Mouse (Mus musculus): Measurements from ENCODE around the gene Chchd1.

Chchd1 gene

DNA sequence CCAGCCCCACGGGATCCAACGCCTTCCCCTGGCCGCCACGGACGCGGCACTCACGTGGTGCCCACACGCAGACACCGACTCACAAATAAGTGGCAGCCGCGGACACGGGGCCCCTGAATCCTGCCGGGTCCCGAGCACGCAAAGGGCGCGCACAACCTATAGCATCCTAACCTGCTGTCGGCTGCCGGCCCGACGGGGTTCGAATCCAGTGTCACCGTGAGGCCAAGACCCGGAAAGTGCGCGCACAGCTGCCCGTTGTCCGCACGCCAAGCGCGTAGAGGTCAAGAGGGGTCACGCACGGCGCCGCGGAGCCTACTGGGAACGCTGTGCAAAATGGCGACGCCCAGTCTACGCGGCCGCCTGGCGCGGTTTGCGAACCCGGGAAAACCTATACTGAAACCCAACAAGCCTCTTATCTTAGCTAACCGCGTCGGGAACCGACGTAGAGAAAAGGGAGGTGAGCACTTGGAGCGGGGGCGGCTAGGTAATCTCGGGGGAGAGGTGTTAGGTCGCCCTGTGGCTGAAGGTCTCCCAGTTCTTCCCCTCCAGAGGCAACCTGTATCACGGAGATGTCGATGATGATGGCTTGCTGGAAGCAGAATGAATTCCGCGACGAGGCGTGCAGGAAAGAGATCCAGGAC is at the start of gene Chchd1:
Gene Chchd1, plus strand, starts transcription at position 266 of the 641 bp plus-strand sequence.
- DNase-seq (ENCODE audit: low spot score) = peak; percentile 90

DNA sequence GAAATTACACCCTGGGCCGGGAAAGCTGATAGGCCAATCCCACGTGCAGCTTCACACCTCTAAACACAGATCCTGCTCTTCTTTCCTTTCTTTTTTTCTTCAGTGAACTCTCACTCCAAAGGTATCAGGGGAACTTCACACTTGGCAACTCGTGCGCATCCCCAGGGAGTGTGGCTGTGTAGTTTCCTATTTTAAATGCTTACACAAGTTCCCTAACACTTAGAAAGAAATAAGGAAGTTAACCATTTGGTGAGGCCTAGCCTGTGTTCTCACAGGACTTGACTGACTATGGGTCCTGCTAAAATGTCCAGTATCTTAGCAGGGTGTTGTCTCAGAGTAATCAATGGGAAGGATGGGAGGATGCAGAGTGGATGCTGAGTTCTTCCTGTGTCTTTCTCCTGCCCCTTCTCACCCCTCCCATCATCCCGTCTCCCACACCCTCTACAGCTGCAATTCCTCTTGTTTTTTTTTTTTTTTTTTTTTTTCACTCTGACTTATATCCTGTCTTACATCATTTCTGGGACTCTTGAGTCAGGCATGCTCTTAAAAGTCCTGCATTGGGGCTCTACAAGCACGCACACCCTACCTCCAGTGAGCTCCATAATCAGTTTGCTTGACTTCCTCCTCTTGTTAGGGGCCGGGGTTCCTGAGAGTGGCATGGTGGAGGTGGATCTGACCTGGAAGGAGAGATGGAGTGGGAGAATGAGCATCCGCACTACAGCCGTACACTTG is 48.0 kb upstream of the Chchd1 start:
- no peak for DNase-seq (ENCODE audit: low spot score)

DNA sequence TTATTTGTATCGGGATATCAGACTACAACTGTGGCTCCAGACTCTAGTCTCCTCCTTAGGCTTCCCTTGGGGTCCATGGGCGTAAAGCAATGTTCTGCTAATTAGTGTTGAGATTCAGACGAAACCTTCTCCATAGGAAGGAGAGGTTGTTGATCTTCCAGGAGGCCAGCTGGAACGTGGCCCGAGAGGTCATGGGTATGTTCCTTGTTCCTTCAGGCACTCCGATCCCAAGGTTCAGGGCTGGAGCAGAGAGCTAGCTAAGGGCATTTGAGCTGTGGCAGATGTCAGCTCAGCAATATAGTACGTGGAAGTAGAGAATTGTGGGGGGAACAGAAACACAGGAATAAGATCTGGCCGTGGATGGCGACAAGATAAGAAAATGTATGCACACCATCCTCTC is 47.1 kb upstream of the Chchd1 start:
- no peak for DNase-seq (ENCODE audit: low spot score)

DNA sequence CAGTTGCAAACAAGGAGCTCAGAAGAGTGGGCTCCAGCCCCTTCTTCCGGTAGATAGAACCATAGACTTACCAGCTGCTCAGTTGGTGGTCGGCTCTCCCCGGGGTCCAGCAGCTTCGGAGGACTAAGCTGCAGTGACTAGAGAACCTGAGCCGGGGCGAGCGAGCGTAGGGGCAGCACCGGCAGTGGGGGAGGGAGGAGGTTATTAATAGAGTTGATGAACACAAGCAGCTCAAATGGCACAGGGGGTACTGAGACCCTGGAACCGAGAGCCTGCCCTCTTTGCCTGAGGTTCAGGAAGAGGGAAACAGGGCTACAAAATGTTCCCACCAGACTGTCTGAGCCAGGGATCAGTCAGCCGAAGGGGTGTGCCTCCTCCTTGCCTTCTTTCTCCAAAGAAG is 46.4 kb upstream of the Chchd1 start, which contains the start of gene Myoz1:
Gene Myoz1, minus strand, starts transcription at position 180 of the 400 bp plus-strand sequence.
- no peak for DNase-seq (ENCODE audit: low spot score)

DNA sequence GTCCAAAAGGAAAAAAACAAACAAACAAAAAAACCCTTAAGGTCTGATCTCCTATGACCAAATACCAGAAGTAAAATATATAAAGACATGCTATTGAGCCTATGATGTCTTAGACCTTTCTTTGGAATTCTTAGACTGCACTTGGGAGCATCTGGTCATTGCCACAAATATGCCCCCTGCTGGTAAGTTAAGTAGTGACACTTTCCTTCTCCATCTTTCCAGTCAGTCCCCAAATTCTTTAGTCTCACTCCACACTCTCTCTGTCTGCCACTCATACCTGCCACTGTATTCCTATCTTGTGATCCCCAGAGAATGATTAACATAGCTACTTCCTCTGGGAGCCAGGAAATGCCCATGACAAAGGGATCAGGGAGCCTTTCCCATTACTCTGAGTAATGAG is 44.5 kb upstream of the Chchd1 start:
- DNase-seq (ENCODE audit: low spot score) = peak; percentile 70

DNA sequence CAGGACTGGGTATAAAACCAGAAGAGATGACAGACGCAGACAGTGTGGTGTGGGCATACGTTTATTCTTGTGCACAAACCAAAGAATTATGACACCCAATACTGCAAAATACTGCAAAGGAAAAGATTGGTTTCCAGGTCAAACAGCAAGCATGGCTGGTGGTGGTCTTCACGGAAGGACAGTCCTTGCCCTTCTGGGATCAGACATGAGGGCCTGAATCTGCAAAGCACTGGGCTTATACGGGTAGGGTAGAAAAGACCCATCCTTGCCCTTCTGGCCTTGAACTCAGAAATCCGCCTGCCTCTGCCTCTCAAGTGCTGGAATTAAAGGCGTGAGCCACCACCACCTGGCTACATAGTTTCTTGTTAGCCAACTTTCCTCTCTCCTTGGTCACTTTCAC is 43.9 kb upstream of the Chchd1 start:
- DNase-seq (ENCODE audit: low spot score) = no peak

DNA sequence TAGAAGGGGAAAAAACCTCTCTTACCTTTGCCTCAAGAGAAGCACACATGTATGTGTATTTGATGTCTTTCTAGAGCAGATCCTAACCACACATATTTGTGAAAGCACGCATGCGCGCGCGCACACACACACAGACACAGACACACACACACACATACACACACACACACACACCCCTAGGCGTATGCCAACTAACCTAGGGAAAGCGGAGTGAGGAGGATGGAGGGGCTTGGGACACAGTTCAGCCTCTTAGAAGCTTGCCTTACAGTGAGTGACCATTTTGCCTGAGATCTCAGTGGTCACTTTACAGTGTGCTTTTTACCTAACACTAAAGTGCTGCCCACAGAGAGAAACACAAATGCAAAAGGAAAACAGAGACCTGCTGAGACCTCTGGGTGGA is 43.1 kb upstream of the Chchd1 start:
- no peak for DNase-seq (ENCODE audit: low spot score)

DNA sequence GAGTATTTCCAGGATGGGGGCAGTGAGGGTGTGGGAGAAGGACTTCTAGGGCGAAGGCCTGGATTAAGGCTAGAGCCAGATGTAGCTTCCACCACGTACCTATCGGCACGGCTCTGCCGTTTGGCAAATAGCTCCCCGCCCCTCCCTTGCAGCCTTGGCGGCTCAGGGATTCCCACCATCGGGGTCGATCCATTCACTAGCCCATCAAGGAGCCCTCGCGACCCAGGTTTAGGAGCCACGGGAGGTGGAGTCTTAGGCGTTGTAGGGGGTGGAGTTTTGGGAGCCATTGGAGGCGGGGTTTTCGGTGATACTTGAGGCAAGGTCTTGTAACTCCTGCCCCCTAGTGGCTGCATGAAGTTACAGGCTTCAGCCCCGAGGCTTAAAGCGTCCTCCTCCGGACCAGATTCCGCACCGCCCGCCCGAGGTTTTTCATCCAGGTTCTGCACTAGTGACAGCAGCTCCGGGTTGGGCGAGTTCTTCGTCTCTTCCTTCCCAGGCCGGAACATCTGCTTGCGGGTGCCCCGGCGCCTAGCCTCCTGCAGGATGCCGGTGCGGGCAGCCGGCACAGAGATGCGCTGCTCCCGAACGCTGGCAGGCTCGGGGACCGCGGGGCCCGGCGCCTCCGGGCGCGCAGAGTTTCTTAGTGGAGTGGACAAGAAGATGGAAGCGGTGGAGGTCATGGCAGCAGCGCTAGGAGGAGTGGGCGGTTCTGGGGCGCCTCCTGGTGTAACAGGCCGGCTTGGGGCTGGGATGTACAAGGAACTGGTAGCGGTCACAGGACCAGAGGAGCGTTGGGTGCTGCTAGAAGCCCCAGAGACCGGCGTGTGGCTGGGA is 41.8 kb upstream of the Chchd1 start:
- peak; percentile 96 for DNase-seq (ENCODE audit: low spot score)

DNA sequence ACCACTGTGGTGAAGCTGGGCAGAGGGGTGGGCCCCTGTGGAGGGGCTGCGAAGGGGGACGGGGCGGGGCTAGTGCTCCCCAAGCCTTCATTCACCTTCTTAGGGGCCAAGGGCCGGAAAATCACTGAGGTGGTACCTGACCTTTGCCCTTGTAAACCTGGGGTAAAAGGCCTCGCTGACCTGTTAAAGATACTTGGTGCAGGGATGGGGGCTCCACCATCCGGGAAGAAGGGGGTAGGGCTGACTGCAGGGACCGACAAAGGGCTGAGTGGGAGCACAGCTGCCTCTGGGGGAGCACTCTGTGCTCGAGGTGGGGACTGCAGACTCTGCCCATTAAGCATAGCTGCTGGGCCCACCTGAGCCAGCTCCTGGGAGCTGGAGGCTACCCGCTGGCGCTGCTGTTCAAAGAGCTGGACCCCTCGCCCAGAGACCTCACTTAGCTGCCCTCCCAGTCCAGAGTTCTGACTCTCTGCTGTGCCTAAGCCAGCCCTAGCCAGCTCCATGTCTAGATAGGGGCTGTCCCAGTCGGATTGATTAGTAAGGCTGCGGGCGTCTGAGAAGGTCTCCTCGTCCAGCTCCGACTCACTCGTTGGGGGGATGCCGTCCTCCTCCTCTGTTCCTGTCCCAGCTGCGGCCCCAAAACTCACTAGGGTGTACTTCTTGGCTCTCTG is 41.0 kb upstream of the Chchd1 start:
- DNase-seq (ENCODE audit: low spot score) = no peak

DNA sequence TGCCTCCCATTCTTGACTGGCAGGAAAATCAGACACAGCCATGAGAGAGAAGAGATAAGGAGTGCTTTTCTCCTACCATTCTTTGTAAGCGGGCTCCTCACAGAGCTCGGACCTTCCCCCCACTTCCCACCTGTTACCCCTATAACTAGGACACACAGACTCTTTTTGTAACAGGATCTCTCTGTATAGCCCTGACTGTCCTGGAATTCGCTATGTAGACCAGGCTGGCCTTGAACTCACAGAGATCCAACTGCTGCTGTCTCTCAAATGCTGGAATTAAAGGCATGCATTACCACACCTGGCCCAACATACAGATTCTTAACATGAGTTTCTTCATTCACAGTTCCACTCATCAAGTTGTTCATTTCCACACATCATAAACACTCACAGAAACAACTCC is 40.1 kb upstream of the Chchd1 start:
- no peak for DNase-seq (ENCODE audit: low spot score)

DNA sequence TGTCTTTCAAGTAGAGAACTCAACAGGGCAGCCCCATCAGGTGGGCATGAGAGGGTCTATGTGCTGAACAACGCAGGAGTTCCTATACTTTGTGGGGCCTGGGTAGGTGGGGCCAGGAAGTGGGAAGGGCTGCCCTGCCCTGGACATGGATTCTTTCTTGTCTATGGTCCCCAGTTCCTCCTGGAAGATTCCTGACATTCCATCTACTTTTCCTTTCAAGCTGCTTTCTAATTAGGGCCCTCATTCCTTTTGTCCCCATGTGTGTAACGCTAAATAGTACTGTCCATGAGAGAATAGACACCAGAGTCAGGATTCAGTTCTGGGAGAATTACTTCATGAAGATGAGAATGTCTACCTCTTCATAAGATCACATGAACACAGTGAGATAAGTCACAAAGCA is 39.2 kb upstream of the Chchd1 start:
- DNase-seq (ENCODE audit: low spot score) = no peak

DNA sequence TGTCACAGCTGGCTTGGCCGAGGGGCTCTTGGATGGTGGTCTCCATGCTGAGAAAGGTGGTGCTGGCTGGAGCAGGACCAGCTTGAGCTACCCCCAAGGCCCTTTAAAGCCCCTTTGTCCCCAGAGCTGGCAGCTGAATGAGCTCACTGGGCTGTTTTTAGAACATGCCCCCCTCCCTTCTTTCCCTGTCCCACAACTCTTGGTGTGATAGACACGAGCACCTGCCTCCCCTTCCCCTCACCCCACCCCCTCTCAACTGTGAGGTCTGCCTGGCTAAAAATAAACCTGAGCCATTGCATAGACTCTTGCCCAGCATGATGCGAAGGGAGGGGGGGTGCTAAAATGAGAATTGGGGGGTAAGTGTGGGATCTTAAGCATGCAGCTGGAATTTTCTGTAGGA is 38.4 kb upstream of the Chchd1 start:
- DNase-seq (ENCODE audit: low spot score) = no peak

DNA sequence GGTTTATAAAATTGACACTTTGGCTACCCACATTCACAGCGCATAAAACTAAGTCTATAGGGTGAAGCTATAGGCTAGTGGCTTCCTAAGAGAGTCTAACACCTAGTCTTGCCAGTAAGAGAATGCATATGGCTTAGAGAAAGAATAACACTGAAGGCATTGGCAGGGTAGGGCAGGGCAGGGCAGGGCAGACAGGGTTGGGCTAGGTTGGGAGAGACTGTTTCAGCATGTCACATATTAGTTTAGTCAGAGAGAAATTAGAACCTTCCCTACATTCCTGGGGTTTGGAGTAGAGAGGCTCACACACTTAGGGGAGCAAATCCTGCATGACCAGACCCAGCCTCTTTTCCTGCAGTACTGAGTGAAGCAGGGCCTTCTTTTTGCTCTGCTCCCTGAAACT is 35.3 kb upstream of the Chchd1 start:
- no peak for DNase-seq (ENCODE audit: low spot score)

DNA sequence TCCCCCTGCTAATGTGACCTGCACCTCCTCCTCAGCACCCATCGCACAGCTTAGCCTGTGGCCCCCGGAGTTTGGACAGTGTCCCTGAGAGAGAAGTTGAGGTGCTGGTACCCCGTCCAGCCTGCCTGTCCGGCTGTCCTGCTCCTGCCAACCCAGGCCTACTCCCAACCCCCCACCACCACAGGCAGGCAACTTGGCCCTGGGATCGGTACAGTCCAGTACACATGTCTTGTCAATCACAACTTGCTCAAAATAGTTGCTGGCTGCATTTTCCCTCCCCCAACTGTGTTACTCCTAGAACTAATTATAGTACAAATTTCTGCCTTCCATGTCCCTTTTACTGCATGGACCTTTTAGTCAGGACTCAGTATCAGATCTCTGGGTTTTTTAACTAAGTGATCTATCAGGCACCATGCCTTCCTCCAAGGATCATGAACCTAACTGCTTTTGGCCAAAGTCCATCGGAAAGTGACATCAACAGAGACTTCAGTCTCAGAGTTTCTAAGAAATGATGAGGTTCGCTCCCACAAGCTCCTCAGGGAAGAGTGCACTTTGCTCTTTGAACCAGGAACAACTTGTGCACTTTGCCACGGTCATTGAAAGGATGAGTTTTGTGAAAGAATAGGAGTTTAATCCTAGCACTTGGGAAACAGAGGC is 34.5 kb upstream of the Chchd1 start, which contains the start of gene Synpo2l:
Gene Synpo2l, minus strand, starts transcription at position 201 of the 657 bp plus-strand sequence.
- DNase-seq (ENCODE audit: low spot score) = no peak

DNA sequence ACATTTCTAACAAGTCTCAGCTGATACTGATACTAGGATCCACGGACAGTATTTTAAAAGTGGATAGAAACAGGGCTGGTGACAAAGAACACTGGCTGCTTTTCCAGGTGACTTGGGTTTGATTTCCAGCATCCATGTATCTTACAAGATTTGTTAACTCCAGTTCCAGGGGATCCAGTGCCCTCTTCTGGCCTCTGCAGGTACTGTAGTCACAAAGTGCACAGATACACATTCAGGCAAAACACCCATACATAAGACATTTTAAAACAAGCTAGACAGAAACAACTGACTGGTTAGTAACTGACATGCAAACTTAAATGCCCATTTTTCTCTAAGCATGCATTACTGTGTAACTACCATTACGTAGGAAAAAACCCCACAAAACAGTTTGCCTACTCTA is 29.8 kb upstream of the Chchd1 start:
- no peak for DNase-seq (ENCODE audit: low spot score)

DNA sequence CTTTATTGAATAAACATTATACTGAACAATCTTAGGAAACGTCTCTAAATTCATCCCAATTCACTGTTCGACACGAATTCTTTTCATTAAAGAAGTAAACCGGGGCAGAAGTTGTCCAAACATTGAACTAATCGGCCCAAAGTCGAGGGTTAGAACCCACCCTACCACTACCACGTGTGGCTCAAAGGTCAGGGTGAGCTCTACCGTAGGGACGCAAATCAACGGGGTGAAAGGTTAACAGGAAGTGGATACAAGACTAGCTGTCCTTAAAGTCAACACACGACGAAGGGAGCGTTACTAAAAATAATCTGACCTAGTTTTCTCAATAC is 29.1 kb upstream of the Chchd1 start:
- DNase-seq (ENCODE audit: low spot score) = no peak

DNA sequence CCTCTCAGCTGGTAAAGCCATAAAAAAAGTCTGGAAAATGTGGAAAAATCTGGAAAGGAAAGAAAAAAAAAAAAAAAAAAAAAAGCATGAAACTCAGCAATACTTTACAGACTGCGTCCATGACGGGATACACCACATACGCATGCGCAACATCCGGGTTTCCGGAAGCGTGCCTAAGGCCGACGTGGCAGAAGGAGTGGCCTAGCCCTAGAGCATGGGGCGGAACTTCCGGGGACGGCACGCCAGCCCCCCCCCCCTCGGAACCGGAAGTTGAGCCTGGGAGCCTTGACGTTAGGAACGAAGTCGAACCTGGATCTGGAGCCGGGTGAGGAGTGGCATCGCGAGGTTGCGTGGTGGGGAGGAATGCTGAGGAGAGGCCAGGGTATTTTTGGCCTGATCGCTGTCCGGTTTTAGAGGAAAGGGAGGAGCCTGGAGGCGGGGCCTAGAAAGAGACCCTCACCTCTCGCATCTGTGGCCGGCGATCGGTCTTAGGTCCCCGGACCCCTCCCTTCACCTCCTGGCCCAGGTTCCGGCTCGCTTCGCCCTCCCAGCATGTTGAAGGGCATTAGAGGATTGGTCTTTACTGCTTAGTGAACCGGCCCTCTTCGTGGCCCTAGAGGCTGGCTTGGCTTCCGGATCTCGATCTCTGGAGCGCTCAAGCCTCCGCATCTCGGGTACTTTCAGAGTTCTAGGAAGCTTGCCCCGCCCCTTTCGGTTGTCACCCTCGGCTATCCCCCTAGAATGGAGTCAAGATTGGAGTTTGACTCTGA is 28.6 kb upstream of the Chchd1 start, which contains the start of gene Sec24c:
Gene Sec24c, plus strand, starts transcription at position 245 of the 770 bp plus-strand sequence.
- DNase-seq (ENCODE audit: low spot score) = peak; percentile 98

DNA sequence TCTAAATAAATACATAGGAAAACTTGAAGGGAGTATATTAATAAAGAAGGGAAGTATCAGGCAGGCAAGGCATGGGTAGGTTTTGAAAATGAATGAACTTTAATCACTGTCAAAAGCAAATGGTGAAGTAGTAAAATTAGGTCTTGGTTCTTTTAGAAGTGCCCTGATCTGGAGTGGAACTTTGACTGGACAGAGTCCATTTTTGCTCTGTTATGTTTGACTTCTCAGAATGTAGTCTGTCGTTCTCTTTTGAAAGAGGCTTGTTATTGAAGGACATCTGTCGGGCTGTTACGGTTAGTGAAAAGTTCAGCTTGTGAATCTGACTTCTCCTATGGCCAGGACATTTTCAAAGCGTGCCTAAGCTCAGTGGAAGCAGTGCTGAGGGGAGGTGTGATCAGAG is 24.9 kb upstream of the Chchd1 start:
- DNase-seq (ENCODE audit: low spot score) = no peak

DNA sequence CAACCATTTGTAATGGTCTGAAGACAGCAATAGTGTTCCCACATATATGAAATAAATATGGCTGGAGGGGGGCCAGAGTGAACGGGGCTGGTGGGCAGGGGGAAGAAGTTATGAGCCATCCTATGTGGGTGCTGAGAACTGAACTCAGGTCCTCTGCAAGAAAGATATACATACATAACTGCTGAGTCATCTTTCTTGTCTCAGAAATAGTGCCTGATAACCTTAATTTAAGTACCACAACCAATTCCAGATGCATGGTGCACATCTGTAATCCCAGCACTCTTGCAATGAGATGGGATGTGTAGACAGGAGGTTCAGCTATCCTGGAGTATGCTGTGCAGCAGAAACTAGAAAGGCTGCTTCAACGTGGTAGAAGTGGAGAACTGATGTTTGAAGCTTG is 21.1 kb upstream of the Chchd1 start:
- DNase-seq (ENCODE audit: low spot score) = no peak

DNA sequence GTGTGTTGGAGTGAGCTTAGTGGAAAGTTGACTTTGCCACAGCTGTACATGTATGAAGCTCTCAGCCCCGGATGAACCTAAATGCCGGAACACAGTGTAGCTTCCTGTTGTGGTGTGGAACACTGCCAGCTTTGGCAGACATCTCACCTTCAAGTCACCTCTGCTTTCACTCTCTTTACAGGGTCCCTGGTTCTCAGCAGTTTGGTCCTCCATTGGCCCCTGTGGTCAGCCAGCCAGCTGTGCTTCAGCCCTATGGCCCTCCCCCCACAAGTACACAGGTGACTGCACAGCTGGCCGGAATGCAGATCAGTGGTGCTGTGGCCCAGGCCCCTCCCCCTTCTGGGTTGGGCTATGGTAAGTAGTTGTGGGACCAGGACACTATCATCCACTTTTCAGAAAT is 20.3 kb upstream of the Chchd1 start:
- peak; percentile 50 for DNase-seq (ENCODE audit: low spot score)

DNA sequence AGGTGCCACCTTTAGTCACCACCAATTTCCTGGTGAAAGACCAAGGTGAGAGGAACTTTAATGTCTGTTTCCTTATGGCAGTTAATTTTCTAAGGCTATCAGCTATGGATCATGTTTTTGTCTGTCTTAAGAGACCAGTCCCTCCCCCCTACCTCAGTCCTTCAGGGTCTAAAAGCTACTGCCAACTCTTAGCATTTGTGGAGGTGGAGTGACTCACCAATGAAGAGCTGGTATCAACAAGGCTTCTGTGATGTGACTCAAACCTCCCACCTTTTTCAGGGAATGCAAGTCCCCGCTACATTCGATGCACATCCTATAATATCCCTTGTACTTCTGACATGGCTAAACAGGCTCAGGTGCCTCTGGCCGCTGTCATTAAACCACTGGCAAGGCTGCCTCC is 16.2 kb upstream of the Chchd1 start:
- DNase-seq (ENCODE audit: low spot score) = no peak

Measured in lung, postnatal 25 days (tissue).